Mouse (Mus musculus): Measurements from ENCODE around the gene Imp3. TPM values are rescaled to one million over a fixed set of nuclear protein-coding genes. Genes with fewer than 3 reads are reported as not detected.

Gene Imp3
- polyA plus RNA-seq, 1 experiment = 117 TPM

DNA sequence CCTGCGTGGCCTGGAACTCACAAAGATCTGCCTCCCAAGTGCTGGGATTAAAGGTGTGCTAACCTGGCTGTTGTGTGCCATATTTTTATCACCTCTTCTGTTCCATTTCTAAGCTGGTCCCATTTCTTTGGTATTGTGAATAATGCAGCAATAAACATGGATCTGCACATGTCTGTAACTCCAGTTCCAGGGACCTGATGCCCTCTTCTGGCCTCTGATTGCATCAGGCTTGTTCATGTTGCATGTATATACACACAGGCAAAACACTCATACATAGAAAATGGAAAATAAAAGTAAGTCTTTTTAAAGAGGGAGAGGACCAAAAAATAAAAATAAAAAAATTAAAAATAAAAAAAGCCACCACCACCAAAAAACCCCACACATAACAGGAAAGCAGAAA is 16.3 kb downstream of the Imp3 start:
- 95% methylated on average over 1 of the region's 1 CpGs for WGBS
- no peak for DNase-seq (ENCODE audit: low read depth, low spot score)

DNA sequence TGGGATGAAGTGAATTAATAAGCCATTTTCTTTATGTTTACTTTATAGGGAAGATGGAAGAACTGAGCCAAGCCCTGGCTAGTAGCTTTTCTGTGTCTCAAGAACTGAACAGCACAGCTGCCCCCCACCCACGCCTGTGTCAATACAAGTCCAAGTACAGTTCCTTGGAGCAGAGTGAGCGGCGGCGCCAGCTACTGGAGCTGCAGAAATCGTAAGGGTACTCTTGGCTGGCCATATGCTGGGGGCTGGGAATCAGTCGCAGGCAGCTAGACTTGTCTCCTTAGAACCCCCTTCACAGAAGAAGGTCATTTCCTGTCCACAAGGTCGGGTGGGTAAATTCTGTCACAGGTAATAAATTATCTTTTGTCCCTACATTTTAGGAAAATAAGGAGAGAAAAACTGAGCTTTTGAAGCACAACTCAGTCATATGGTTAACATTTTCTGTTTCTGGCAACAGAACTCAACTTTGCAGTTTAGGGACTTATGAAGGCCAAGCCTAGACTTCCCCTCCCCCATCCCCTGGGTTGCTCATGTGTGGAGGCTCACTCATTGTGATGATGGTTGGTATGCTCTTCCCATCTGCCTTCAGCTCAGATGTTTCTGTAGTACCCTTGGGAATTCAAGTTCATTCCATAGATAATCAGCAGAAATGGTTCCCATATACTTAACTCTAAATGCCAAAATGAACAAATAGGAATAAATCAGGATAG is 19.8 kb downstream of the Imp3 start:
- DNase-seq (ENCODE audit: low read depth, low spot score) = no peak
- WGBS = 79% methylated on average over 7 of the region's 7 CpGs

DNA sequence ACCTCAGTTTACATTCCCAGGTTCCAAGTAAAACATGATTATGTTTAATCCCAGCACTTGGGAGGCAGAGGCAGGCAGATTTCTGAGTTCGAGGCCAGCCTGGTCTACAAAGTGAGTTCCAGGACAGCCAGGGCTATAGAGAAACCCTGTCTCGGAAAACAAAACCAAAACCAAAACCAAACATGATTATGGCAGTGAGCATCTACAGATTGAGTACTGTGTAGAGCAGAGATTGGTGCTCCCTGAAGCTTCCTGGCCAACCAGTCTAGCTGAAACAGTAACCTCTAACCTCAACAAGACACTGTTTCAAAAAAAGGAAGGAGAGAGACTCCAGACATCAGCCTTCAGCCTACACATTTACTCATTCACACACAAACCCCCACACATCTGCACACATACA is 21.4 kb downstream of the Imp3 start:
- WGBS = 77% methylated on average over 2 of the region's 2 CpGs
- DNase-seq (ENCODE audit: low read depth, low spot score) = no peak

DNA sequence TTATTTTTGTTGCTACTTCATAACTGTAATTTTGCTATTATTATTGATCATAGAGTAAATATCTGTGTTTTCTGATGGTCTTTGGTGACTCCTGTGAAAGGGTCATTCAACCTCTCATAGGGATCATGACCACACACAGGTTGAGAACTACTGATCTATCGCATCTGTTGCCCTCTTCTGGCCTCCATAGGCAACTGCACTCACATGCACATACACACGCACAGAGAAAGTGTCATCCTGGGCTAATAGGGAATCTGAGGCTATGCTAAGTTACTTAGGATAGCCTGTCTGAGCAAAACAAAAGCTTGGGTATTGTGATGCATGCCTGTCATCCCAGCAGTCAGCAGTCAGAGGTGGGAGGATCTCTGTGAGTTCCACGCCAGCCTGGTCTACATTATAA is 24.3 kb downstream of the Imp3 start:
- WGBS = 96% methylated on average over 3 of the region's 3 CpGs
- no peak for DNase-seq (ENCODE audit: low read depth, low spot score)

DNA sequence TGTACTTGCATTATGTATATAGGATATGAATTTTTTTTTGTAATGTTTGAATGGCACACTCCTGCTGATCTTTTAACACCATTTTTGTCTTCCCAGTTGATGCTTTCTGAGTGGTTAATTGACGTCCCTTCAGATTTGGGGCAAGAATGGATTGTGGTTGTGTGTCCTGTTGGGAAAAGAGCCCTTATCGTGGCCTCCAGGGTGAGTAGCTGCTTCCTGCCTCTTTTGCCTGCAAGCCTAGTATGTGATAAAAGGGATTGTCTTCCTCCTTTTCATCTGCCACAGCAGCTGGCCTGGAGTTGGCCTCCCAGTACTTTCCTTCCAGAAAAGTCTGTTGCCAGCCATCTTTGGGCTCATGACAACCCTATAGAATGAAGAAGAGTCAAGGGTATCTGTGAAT is 32.9 kb downstream of the Imp3 start:
- no peak for DNase-seq (ENCODE audit: low read depth, low spot score)
- WGBS = 98% methylated on average over 2 of the region's 2 CpGs

DNA sequence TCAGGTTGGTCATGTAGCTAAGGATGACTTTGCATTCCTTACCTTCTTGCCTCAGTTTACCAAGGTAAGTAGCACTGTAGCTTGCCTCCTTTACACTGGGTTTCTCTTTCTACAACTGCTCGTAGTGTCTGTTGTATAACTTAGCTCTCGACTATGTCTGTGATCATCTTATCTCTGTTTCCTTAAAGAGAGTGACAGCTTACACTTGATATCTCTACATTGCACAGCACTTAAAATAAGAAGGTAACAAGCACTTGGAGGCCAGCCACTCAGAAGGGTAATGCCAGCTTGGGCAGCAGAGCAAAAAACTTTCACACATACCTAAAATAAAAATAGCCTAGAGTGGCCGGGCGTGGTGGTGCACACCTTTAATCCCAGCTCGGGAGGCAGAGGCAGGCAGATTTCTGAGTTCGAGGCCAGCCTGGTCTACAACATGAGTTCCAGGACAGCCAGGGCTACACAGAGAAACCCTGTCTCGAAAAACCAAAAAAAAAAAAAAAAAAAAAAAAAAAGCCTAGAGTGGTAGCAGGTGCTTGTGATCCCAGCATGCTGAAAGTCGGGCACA is 36.8 kb downstream of the Imp3 start:
- DNase-seq (ENCODE audit: low read depth, low spot score) = no peak
- WGBS = 88% methylated on average over 8 of the region's 8 CpGs

DNA sequence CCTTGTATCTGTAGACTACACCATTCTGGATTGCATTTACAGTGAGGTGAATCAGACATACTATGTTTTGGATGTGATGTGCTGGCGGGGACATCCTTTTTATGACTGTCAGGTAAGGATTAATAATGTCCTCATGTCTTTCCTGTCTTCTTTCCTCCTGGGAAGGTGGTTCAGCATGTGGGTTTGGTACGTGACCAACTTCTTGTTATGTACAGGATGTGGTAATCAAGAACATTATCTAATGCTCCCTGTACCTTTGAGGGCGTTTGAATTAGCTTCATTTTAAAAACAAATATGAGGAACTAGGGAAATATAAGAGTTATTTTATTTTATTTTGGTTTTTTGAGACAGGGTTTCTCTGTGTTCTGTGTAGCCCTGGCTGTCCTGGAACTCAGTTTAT is 37.9 kb downstream of the Imp3 start:
- WGBS = 80% methylated on average over 3 of the region's 3 CpGs
- no peak for DNase-seq (ENCODE audit: low read depth, low spot score)

DNA sequence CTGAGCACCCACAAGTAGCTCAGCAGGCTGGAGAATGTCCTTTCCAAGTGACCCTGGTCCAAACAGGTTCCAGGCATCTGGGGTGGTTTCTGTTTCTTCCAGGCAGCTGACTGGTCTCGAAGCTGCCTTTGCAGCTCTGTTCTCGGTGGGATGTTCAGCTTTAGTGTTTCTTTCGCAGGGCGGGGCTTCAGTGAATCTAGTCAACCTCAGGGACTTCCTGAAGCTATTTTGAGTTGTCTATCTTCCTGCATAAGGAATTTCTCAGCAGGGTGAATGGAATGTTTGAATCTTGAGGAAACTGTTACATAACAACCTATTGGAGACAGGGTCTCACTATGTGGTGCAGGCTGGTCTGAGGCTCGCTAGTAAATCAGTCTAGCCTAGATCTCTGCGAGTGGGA is 42.9 kb downstream of the Imp3 start:
- WGBS = 95% methylated on average over 6 of the region's 6 CpGs
- no peak for DNase-seq (ENCODE audit: low read depth, low spot score)

DNA sequence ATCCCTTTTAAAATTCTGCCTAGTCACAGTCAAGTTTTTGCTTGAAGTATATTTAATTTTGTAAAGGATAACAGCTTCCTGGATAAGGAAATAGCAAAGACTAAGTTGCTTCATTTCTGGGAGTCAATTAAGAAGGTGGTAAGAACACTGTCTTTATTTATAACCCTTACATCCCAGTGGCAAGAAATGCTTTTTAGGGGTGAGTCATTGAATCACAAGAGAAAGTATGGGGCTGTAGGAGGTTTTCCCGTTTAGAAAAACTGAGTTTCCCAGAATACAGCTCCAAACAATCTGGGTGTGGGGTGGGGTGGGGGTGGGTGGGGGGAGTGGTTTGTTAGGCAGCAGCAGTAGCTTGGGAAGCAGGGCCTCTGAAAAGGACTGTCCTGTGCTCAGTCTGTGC is 44.2 kb downstream of the Imp3 start:
- WGBS = 48% methylated on average over 1 of the region's 1 CpGs
- no peak for DNase-seq (ENCODE audit: low read depth, low spot score)

Other genes starting within 250 kb of the Imp3 start
- gene Lingo1, start 141.0 kb upstream of the Imp3 start, polyA plus RNA-seq (2012; rRNA removed) = 0.49 and 0.72 TPM in 2 replicates
- 2.2 and 3.0 TPM in 2 replicates for gene Odf3l1, start 72.8 kb upstream of the Imp3 start, polyA plus RNA-seq (2012; rRNA removed)
- gene Cspg4, start 72.4 kb upstream of the Imp3 start, polyA plus RNA-seq (2012; rRNA removed) = 7.7 and 9.0 TPM in 2 replicates
- 4.7 TPM in 2 replicates for gene Snx33, start 9.1 kb upstream of the Imp3 start, polyA plus RNA-seq (2012; rRNA removed)
- 3.2 and 3.9 TPM in 2 replicates for gene Snupn, start 13.4 kb downstream of the Imp3 start, polyA plus RNA-seq (2012; rRNA removed)
- 12.0 and 14.2 TPM in 2 replicates for gene Ptpn9, start 57.4 kb downstream of the Imp3 start, polyA plus RNA-seq (2012; rRNA removed)
- gene Sin3a, start 134.6 kb downstream of the Imp3 start, polyA plus RNA-seq (2012; rRNA removed) = 25.4 and 48.5 TPM in 2 replicates
- gene Man2c1, start 193.2 kb downstream of the Imp3 start, polyA plus RNA-seq (2012; rRNA removed) = 90.5 and 106 TPM in 2 replicates
- gene Neil1, start 210.8 kb downstream of the Imp3 start, polyA plus RNA-seq (2012; rRNA removed) = 12.0 and 12.8 TPM in 2 replicates
- 134 and 148 TPM in 2 replicates for gene Commd4, start 220.9 kb downstream of the Imp3 start, polyA plus RNA-seq (2012; rRNA removed)